Mouse (Mus musculus) midbrain, embryonic 13.5 days (tissue): ENCODE measurements at regions not wholly inside any gene's neighbourhood (a gene's known extent, or its start where the extent isn't known, plus 50 kb on each side); places are given as distances from the start of the nearest gene placed in this dataset.

Experiments used
- ATAC-seq: fragments of 200-750 bp; cut with Nextera tagmentation; 2 replicates; pipeline ENCODE4 v1.8.0; 2017; ENCODE audit warnings: mild to moderate bottlenecking, moderate TSS enrichment, moderate library complexity
- H3K27ac ChIP-seq: fragments of 300-500 bp; sonication (generic); 2 replicates; pipeline ENCODE4 v1.5.1; 2015; ENCODE audit warnings: inconsistent platforms, mild to moderate bottlenecking, moderate library complexity
- H3K27me3 ChIP-seq: fragments of 300-500 bp; sonication (generic); 2 replicates; pipeline ENCODE4 v1.6.1; 2015; ENCODE audit warnings: mild to moderate bottlenecking, inconsistent platforms
- H3K36me3 ChIP-seq: fragments of 300-500 bp; sonication (generic); 2 replicates; pipeline ENCODE4 v1.6.1; 2015; ENCODE audit warnings: mild to moderate bottlenecking, inconsistent platforms
- H3K4me1 ChIP-seq: fragments of 300-500 bp; sonication (generic); replicated peaks from 2 replicates; pipeline ENCODE4 v1.6.1; 2015; ENCODE audit warnings: inconsistent platforms
- H3K4me2 ChIP-seq: fragments of 300-500 bp; sonication (generic); replicated peaks from 2 replicates; pipeline ENCODE4 v1.6.1; 2015; ENCODE audit warnings: moderate library complexity, mild to moderate bottlenecking, inconsistent platforms
- H3K4me3 ChIP-seq: fragments of 300-500 bp; sonication (generic); replicated peaks from 2 replicates; pipeline ENCODE4 v1.5.1; 2015; ENCODE audit warnings: mild to moderate bottlenecking, inconsistent platforms
- H3K9ac ChIP-seq: fragments of 300-500 bp; sonication (generic); replicated peaks from 2 replicates; pipeline ENCODE4 v1.6.1; 2015; ENCODE audit warnings: mild to moderate bottlenecking, inconsistent platforms
- H3K9me3 ChIP-seq: fragments of 300-500 bp; sonication (generic); 2 replicates; pipeline ENCODE4 v1.6.1; 2016; ENCODE audit warnings: mild to moderate bottlenecking, inconsistent platforms
- WGBS: fragments of 180-500 bp; shearing (Covaris S2); methylation state at CpG from one replicate; pipeline ENCODE4 v1.1.7; 2015; 5-methylcytosine and 5-hydroxymethylcytosine counted together

DNA sequence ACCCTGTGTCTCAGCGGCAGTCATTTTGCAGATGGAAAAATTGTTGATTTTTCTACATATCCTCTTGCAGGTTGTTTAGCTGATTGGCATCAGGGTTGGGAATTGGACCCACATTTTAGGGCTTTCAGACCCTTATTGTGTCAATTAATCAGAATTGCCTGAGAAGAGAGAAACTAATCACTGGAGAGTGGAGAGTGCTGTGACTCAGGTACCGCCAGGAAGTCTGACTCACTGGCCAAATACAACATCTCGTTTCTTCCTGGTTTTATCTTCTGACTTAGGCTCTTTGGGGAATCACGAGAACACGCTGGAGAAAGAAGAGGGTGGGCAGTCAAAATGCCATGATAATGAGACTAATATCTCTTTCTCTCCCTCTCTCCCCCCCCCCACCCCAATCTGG is 306.1 kb upstream of the Npvf start:
- 78% methylated on average over 5 of the region's 5 CpGs for WGBS
- H3K9ac ChIP-seq: no peak overlapping the region
- no peaks in the 10 kb centered on the region for H3K27me3 ChIP-seq
- H3K4me2 ChIP-seq: no peak overlapping the region
- no peaks in the 10 kb centered on the region for H3K9me3 ChIP-seq
- H3K4me1 ChIP-seq: 0 out of 2 replicates have a peak, but pooled peaks cover 5% of the 10 kb centered on the region
- no peak for ATAC-seq
- no peak overlapping the region for H3K27ac ChIP-seq
- no peaks in the 10 kb centered on the region for H3K36me3 ChIP-seq
- H3K4me3 ChIP-seq: no peak overlapping the region

DNA sequence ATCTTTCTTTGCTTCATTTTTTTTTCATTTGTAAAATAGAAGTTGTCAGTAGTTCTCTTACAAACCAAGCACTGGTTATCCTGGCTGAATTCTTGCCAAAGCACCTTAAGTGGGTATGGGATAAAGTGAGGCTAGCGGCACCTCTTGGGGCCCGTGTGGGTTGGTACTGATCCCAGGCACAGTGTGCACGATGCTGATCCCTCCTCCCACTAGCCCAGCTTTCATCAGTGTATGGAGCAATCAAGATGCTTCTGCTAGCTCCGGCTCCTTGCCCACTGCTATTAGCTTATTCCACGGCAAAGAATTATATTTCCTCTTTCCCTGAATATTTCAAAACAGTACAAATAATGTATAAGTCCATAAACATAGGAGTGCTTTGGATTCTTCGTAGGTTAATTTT is 307.4 kb upstream of the Npvf start:
- WGBS: 69% methylated on average over 6 of the region's 6 CpGs
- no peak for ATAC-seq
- no peak overlapping the region for H3K9ac ChIP-seq

DNA sequence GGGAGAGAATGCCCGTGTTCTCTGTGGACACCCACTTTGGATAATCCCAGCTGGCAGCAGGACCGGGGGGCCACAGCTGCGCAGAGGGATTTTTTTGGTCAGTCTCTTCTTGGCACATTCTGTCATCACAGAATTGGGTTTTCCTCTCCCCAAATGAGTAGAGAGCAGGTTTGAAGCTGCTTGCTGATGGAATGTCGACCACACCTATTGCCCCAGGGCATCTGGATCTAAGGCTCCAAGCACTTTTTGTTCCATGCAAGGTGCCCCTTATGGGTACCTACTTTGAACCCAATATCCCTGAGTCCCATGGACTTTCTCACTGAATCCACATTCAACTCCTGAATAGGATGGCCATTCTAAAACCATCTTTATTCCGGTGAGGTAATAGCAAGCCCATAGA is 314.3 kb upstream of the Npvf start:
- H3K27me3 ChIP-seq: no peaks in the 10 kb centered on the region
- H3K9ac ChIP-seq: no peak overlapping the region
- ATAC-seq: no peak
- H3K4me3 ChIP-seq: no peak overlapping the region
- 86% methylated on average over 5 of the region's 5 CpGs for WGBS
- H3K27ac ChIP-seq: no peak overlapping the region
- H3K4me2 ChIP-seq: no peak overlapping the region
- H3K4me1 ChIP-seq: no peaks in the 10 kb centered on the region
- no peaks in the 10 kb centered on the region for H3K36me3 ChIP-seq
- H3K9me3 ChIP-seq: no peaks in the 10 kb centered on the region

More for the DNA sequence above, 307.4 kb upstream of the Npvf start:
- no peak overlapping the region for H3K4me2 ChIP-seq
- 0 out of 2 replicates have a peak, but pooled peaks cover 5% of the 10 kb centered on the region for H3K4me1 ChIP-seq
- H3K27ac ChIP-seq: no peak overlapping the region
- no peak overlapping the region for H3K4me3 ChIP-seq
- H3K36me3 ChIP-seq: no peaks in the 10 kb centered on the region
- no peaks in the 10 kb centered on the region for H3K27me3 ChIP-seq
- no peaks in the 10 kb centered on the region for H3K9me3 ChIP-seq

DNA sequence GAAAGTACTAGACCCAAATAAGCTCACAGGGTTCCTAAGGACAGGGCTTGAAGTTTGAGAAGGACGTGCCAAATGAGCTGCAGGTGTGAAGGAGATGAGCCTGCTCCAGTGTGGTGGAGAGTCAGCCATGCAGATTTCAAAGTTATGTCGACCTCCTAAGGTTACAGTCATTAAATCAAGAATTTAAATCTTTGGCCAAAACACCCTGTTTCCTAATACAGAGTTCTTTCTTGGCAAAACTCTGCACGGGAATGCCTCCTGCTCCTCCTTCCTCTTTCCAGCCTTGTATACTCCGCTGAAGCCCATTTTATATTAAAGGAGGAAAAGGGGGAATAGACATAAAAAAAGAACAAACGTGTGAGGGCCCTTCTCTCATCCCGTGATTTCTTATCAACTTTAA is 315.1 kb upstream of the Npvf start:
- 76% methylated on average over 6 of the region's 6 CpGs for WGBS
- no peaks in the 10 kb centered on the region for H3K4me1 ChIP-seq
- H3K36me3 ChIP-seq: no peaks in the 10 kb centered on the region
- no peak overlapping the region for H3K9ac ChIP-seq
- H3K9me3 ChIP-seq: no peaks in the 10 kb centered on the region
- no peaks in the 10 kb centered on the region for H3K27me3 ChIP-seq
- H3K27ac ChIP-seq: no peak overlapping the region
- no peak for ATAC-seq
- H3K4me2 ChIP-seq: no peak overlapping the region
- H3K4me3 ChIP-seq: no peak overlapping the region

DNA sequence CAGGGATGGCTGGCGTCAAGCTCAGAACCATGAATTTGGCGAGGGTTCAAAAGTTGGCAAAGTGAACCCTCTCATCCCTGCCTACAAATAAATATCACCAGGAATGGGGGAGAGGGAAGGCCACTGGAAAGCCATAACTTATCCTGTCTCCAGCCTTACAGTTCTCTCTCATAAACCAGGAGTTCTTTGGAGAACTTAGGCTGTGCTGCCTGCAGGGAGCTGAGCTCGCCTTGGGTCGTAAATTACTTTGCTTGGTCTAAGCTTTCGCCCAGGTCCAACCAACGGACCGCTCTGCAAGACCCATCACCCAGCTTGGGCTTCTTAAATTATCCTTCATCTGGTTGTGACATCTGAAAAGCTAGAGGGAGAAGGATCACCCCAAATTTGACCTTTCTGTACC is 315.8 kb upstream of the Npvf start:
- H3K9ac ChIP-seq: no peak overlapping the region
- no peak overlapping the region for H3K4me2 ChIP-seq
- H3K4me3 ChIP-seq: no peak overlapping the region
- H3K9me3 ChIP-seq: no peaks in the 10 kb centered on the region
- H3K27ac ChIP-seq: no peak overlapping the region
- H3K4me1 ChIP-seq: no peaks in the 10 kb centered on the region
- 94% methylated on average over 7 of the region's 7 CpGs for WGBS
- H3K27me3 ChIP-seq: no peaks in the 10 kb centered on the region
- no peaks in the 10 kb centered on the region for H3K36me3 ChIP-seq
- ATAC-seq: no peak

DNA sequence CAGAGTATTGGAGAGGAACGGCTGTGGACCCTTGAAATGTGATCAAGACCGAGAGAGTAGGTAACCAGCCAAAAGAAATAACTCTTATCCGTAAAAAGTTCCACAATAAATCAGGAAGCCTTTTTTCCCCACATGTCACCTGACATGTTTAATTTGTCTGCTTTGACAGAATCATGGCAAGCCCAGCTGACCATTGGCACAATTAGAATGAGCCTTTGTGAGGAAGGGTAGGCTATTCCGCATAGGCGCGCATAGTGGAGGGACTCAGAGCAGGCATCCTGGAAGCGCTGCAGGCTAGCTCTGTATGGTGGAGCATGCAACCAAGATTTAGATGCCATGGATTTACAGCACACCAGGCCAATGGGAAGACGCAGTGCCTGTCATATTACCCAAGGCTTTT is 316.5 kb upstream of the Npvf start:
- no peak overlapping the region for H3K27ac ChIP-seq
- no peak overlapping the region for H3K4me2 ChIP-seq
- H3K4me1 ChIP-seq: no peaks in the 10 kb centered on the region
- ATAC-seq: no peak
- H3K9ac ChIP-seq: no peak overlapping the region
- no peaks in the 10 kb centered on the region for H3K27me3 ChIP-seq
- 90% methylated on average over 8 of the region's 8 CpGs for WGBS
- no peaks in the 10 kb centered on the region for H3K9me3 ChIP-seq
- no peaks in the 10 kb centered on the region for H3K36me3 ChIP-seq
- no peak overlapping the region for H3K4me3 ChIP-seq

DNA sequence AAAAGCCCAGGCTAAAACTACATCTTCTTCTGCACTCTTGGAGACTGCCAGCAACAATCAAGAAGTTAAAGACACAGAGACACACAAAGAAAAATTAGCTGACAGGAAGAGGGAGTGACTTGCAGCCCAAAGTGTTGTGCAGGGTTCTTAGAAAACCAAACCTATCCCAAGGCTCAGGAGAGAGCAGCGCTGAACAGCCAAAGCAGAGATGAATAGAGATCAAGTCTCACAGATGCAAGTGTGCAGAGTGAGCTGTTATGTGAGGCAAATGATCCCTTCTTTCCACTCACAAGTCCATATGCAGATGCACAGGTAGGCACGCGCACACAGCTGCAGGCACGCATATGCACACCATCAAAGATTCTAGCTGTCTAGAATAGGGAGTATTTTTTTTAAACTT is 318.0 kb upstream of the Npvf start:
- no peak for ATAC-seq
- H3K9ac ChIP-seq: no peak overlapping the region
- 97% methylated on average over 4 of the region's 4 CpGs for WGBS
- H3K9me3 ChIP-seq: no peaks in the 10 kb centered on the region
- no peak overlapping the region for H3K27ac ChIP-seq
- no peaks in the 10 kb centered on the region for H3K27me3 ChIP-seq
- no peak overlapping the region for H3K4me3 ChIP-seq
- H3K36me3 ChIP-seq: no peaks in the 10 kb centered on the region
- no peaks in the 10 kb centered on the region for H3K4me1 ChIP-seq
- H3K4me2 ChIP-seq: no peak overlapping the region

DNA sequence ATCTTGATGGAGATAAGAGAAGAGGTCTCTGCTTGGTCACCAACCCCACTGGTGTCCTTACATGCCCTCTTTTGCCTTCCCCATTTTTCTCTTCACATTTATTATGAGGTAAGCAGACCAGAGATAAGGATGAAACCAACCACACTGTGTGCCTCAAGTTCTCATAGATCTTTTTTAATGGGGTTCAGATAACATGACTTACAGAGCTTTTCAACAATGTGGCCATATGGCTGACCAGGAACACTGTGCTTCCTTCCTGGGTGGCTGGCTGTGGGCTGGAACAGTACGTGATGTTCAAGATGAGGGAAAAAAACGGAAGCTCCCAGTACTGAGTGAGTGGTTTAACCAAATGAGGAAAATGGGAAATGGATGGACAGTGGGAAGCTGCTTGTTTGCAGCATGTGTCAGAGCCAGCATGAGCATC is 319.0 kb upstream of the Npvf start:
- Histone ChIP-seq H3K4me3 (no peak overlapping the region), H3K4me2 (no peak overlapping the region), H3K9ac (no peak overlapping the region), H3K36me3 (no peaks in the 10 kb centered on the region), H3K9me3 (no peaks in the 10 kb centered on the region), H3K4me1 (no peaks in the 10 kb centered on the region), H3K27me3 (no peaks in the 10 kb centered on the region), H3K27ac (no peak overlapping the region)
- ATAC-seq: no peak
- WGBS: 91% methylated on average over 2 of the region's 2 CpGs

DNA sequence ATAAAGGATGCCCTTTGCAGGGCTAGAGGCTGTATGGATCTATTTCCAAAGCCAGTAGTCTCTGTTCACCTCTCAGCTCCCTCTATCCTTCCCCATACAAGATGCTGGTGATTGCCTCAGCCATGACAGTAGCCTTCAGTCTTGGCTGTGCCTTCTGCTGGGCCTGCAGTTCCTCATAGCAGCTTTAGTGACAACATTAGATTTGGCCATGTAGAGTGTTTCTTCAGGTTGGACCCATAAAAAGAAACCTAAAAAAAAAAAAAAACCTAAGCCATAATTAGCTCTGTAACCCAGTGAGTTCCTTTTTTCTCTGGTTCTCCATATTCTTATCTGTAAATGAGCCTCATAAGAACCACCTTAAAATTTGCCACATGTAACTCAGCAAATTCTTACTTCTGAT is 319.6 kb upstream of the Npvf start:
- Histone ChIP-seq H3K27ac (no peak overlapping the region), H3K4me1 (peaks cover 3% of the 10 kb centered on the region), H3K9me3 (no peaks in the 10 kb centered on the region), H3K9ac (no peak overlapping the region), H3K36me3 (no peaks in the 10 kb centered on the region), H3K27me3 (no peaks in the 10 kb centered on the region), H3K4me2 (no peak overlapping the region), H3K4me3 (no peak overlapping the region)
- no peak for ATAC-seq

DNA sequence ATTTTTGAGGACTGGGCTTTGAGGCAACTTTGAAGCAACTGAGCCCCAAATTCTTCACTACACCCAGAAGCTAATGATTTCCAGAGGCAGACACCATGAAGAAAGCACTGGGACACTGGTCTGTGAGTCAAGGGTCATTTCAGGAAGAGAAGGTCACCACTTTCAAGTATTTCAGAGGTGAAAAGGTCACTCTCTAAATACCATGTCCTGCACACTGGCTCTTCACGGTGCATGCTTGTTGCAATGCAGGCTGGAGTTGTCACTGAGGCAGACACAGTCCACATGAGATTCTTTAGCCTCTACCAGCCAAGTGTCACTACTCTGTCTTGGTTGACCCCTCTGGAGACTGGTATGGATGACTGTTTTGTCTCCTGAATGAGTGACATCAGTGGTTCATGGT is 320.7 kb upstream of the Npvf start:
- no peak overlapping the region for H3K4me3 ChIP-seq
- no peak overlapping the region for H3K9ac ChIP-seq
- H3K4me2 ChIP-seq: no peak overlapping the region
- no peaks in the 10 kb centered on the region for H3K27me3 ChIP-seq
- H3K36me3 ChIP-seq: no peaks in the 10 kb centered on the region
- peaks cover 3% of the 10 kb centered on the region for H3K4me1 ChIP-seq
- no peaks in the 10 kb centered on the region for H3K9me3 ChIP-seq
- WGBS: 6% methylated on average over 1 of the region's 1 CpGs
- no peak overlapping the region for H3K27ac ChIP-seq
- ATAC-seq: no peak

DNA sequence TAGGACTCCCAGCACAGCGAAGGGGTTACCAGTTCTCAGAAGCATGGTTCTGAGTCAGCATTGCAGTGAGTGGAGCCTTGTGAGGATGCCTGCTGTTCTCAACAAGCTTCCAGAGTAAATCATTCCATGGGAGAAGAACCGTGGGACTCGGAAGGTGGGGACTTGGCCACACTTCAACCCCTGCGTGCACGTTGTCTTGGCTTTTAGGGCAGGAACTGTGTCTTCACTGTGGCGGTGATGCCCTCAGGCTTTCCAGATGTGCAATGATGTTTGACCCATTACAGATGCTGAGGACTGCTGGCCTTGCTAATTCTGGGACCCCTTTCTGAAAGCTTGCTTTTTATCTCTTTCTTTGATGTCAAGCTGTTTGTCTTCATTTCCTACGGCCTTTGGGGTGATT is 322.7 kb upstream of the Npvf start:
- no peak for ATAC-seq

DNA sequence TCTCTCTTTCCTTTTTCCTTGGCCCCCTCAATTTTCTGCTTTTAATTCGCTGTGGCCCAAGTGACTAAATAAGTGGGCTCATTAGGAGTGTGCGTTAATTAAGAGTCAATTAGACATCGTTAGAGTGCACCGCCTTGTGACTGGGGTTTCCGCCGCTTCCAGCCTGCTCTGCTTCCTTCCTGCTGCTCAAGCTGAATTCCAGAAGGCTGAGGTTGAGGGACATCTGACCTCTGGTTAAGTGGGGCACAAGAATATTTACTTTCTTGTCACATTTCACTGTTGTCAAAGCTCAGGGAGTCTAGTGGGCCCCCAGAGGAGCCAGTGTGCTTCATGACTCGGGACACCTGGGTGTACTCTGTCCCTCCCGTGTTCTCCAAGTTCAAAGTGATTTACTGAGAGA is 323.1 kb upstream of the Npvf start:
- H3K36me3 ChIP-seq: no peaks in the 10 kb centered on the region
- ATAC-seq: no peak
- 58% methylated on average over 8 of the region's 8 CpGs for WGBS

More for the DNA sequence above, 322.7 kb upstream of the Npvf start:
- H3K4me3 ChIP-seq: no peak overlapping the region
- H3K27ac ChIP-seq: no peak overlapping the region
- no peaks in the 10 kb centered on the region for H3K36me3 ChIP-seq
- H3K9me3 ChIP-seq: no peaks in the 10 kb centered on the region
- H3K4me1 ChIP-seq: peaks cover 14% of the 10 kb centered on the region
- H3K9ac ChIP-seq: no peak overlapping the region
- H3K4me2 ChIP-seq: no peak overlapping the region
- WGBS: 65% methylated on average over 7 of the region's 7 CpGs
- H3K27me3 ChIP-seq: no peaks in the 10 kb centered on the region

DNA sequence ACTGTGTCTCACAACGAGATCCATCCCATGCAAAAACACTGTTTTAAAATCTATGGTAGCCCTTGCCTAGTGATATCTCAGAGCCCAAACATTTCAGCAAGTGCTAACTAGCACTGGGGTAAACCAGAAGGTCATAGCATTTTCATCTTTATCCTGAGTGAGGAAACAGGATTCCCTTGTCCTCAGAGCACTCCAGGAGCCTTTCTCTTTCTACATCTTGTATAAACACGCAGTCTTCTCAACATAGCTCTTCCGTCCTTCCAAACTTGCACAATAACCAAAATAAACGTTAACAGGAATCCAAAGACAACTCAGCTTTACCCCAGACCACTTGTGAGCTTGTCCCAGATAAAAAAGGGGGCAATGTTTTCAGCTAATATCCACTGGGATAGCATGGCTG is 323.8 kb upstream of the Npvf start:
- H3K36me3 ChIP-seq: no peaks in the 10 kb centered on the region
- ATAC-seq: no peak
- H3K27me3 ChIP-seq: no peaks in the 10 kb centered on the region
- H3K4me1 ChIP-seq: peaks cover 22% of the 10 kb centered on the region
- no peak overlapping the region for H3K4me2 ChIP-seq
- H3K27ac ChIP-seq: no peak overlapping the region
- no peaks in the 10 kb centered on the region for H3K9me3 ChIP-seq
- H3K4me3 ChIP-seq: no peak overlapping the region
- WGBS: 80% methylated on average over 4 of the region's 4 CpGs
- no peak overlapping the region for H3K9ac ChIP-seq

More for the DNA sequence above, 323.1 kb upstream of the Npvf start:
- Histone ChIP-seq H3K27me3 (no peaks in the 10 kb centered on the region), H3K27ac (no peak overlapping the region), H3K9me3 (no peaks in the 10 kb centered on the region), H3K9ac (no peak overlapping the region), H3K4me2 (no peak overlapping the region), H3K4me3 (no peak overlapping the region), H3K4me1 (peaks cover 18% of the 10 kb centered on the region)
